Mouse (Mus musculus) olfactory bulb, adult 2 months (tissue): Measurements from ENCODE around the gene Olfr106-ps. TPM values are rescaled to one million over a fixed set of nuclear protein-coding genes. Genes with fewer than 3 reads are reported as not detected.

Experiments
- H3K27ac ChIP-seq: fragments of 200-500 bp; 2 replicates; pipeline ENCODE4 v1.5.1; 2012; ENCODE audit warnings: low read depth, low read length; ENCODE audit not compliant: insufficient read depth
- H3K4me1 ChIP-seq: fragments of 200-500 bp; 2 replicates; pipeline ENCODE4 v1.6.1; 2012; ENCODE audit warnings: low read length; ENCODE audit not compliant: control insufficient read depth, insufficient read depth
- H3K4me3 ChIP-seq: fragments of 200-500 bp; 2 replicates; pipeline ENCODE4 v1.5.1; 2012; ENCODE audit warnings: mild to moderate bottlenecking, low read depth, low read length, moderate library complexity; ENCODE audit not compliant: insufficient read depth
- CTCF ChIP-seq: fragments of 200-500 bp; IDR thresholded peaks from 2 replicates; pipeline ENCODE4 v1.5.1; 2012; ENCODE audit warnings: low read depth, mild to moderate bottlenecking, low read length, moderate library complexity; ENCODE audit not compliant: insufficient read depth
- POLR2A ChIP-seq: fragments of 200-500 bp; IDR thresholded peaks from 2 replicates; pipeline ENCODE4 v1.6.1; 2012; ENCODE audit warnings: mild to moderate bottlenecking, low read depth, low read length, moderate library complexity; ENCODE audit not compliant: insufficient read depth
- WGBS: fragments of 180-500 bp; shearing (Covaris S2); methylation state at CpG from one replicate; pipeline ENCODE4 v1.1.7; 2018; 5-methylcytosine and 5-hydroxymethylcytosine counted together
- polyA plus RNA-seq: library from polyadenylated mRNA; stranded (reverse); fragments of >200 nt; gene quantifications from 2 replicates; pipeline ENCODE4 v1.2.4, GENCODE M21; 2012; ENCODE audit warnings: low replicate concordance; ENCODE audit not compliant: missing spikeins, insufficient read depth, insufficient read length

The Olfr106-ps gene
- not detected in 2 replicates for polyA plus RNA-seq

- no peak for TF ChIP-seq CTCF
- no peak for TF ChIP-seq POLR2A
- no peak within 1 kb of the TSS for H3K27ac ChIP-seq
- no peaks in the 10 kb centered on the region for H3K4me1 ChIP-seq
- 73% methylated on average over 1 of the region's 1 CpGs for WGBS
- no peak within 1 kb of the TSS for H3K4me3 ChIP-seq
These were observed at the start of gene Olfr106-ps for GRCm38 (mm10) chr17:37390093-37390492. Gene Olfr106-ps (plus strand): TSS chr17:37390393.

- H3K4me3 ChIP-seq, result no peak within 1 kb of the TSS
- H3K4me1 ChIP-seq, result no peaks in the 10 kb centered on the region
- TF ChIP-seq CTCF (no peak), POLR2A (no peak)
- H3K27ac ChIP-seq, result no peak within 1 kb of the TSS
These were observed 30.9 kb upstream of the Olfr106-ps start, which contains the start of gene Olfr104-ps for GRCm38 (mm10) chr17:37359282-37359681. Gene Olfr104-ps (plus strand): TSS chr17:37359582.

- no peak for TF ChIP-seq POLR2A
- TF ChIP-seq CTCF, result no peak
These were observed 11.5 kb upstream of the Olfr106-ps start, which contains the start of gene Olfr105-ps for GRCm38 (mm10) chr17:37378733-37379132. Gene Olfr105-ps (plus strand): TSS chr17:37379033.

GRCm38 (mm10) chr17:37398926-37399325, 8.7 kb downstream of the Olfr106-ps start, which contains the start of gene Olfr107:
Gene Olfr107 (plus strand): TSS chr17:37399226.
- TF ChIP-seq POLR2A (no peak), CTCF (no peak)
- 82% methylated on average over 3 of the region's 3 CpGs for WGBS
- H3K4me1 ChIP-seq, result no peaks in the 10 kb centered on the region
- no peak within 1 kb of the TSS for H3K27ac ChIP-seq
- no peak within 1 kb of the TSS for H3K4me3 ChIP-seq

More at GRCm38 (mm10) chr17:37378733-37379132, 11.5 kb upstream of the Olfr106-ps start, which contains the start of gene Olfr105-ps:
- no peak within 1 kb of the TSS for H3K4me3 ChIP-seq
- H3K27ac ChIP-seq, result no peak within 1 kb of the TSS
- no peaks in the 10 kb centered on the region for H3K4me1 ChIP-seq

- no peaks in the 10 kb centered on the region for H3K4me1 ChIP-seq
- no peak overlapping the region for H3K4me3 ChIP-seq
- TF ChIP-seq POLR2A (no peak), CTCF (no peak)
- H3K27ac ChIP-seq, result no peak overlapping the region
These were observed 23.2 kb downstream of the Olfr106-ps start for GRCm38 (mm10) chr17:37413380-37413779.

- H3K27ac ChIP-seq, result no peak within 1 kb of the TSS
- 70% methylated on average over 1 of the region's 1 CpGs for WGBS
- TF ChIP-seq POLR2A (no peak), CTCF (no peak)
- no peak within 1 kb of the TSS for H3K4me3 ChIP-seq
- H3K4me1 ChIP-seq, result no peaks in the 10 kb centered on the region
These were observed 55.0 kb downstream of the Olfr106-ps start, which contains the start of gene Olfr108 for GRCm38 (mm10) chr17:37445180-37445579. Gene Olfr108 (plus strand): TSS chr17:37445480.

Other genes with a start within 250 kb of the Olfr106-ps start
- gene Olfr93, start 228.9 kb upstream of the Olfr106-ps start, polyA plus RNA-seq, result not detected in 2 replicates
- gene Ubd, start 196.5 kb upstream of the Olfr106-ps start, polyA plus RNA-seq, result not detected in 2 replicates
- not detected in 2 replicates for gene Olfr94, start 189.4 kb upstream of the Olfr106-ps start, polyA plus RNA-seq
- not detected in 2 replicates for gene Olfr95, start 177.3 kb upstream of the Olfr106-ps start, polyA plus RNA-seq
- gene Olfr96, start 170.2 kb upstream of the Olfr106-ps start, polyA plus RNA-seq, result not detected in 2 replicates
- gene Olfr97, start 153.1 kb upstream of the Olfr106-ps start, polyA plus RNA-seq, result not detected in 2 replicates
- not detected in 2 replicates for gene Olfr98, start 126.6 kb upstream of the Olfr106-ps start, polyA plus RNA-seq
- gene H2-M3, start 120.2 kb upstream of the Olfr106-ps start, polyA plus RNA-seq, result not detected in 2 replicates
- gene Olfr99, start 106.9 kb upstream of the Olfr106-ps start, polyA plus RNA-seq, result not detected in 2 replicates
- gene Olfr101, start 86.1 kb upstream of the Olfr106-ps start, polyA plus RNA-seq, result not detected in 2 replicates
- gene Olfr102, start 73.3 kb upstream of the Olfr106-ps start, polyA plus RNA-seq, result not detected in 2 replicates
- not detected in 2 replicates for gene Olfr103, start 50.7 kb upstream of the Olfr106-ps start, polyA plus RNA-seq
- gene Olfr104-ps, start 30.8 kb upstream of the Olfr106-ps start, polyA plus RNA-seq, result not detected in 2 replicates
- gene Olfr105-ps, start 11.4 kb upstream of the Olfr106-ps start, polyA plus RNA-seq, result not detected in 2 replicates
- not detected in 2 replicates for gene Olfr107, start 8.8 kb downstream of the Olfr106-ps start, polyA plus RNA-seq
- gene Olfr108, start 55.1 kb downstream of the Olfr106-ps start, polyA plus RNA-seq, result not detected in 2 replicates
- gene Olfr109, start 68.5 kb downstream of the Olfr106-ps start, polyA plus RNA-seq, result not detected in 2 replicates
- not detected in 2 replicates for gene H2-M2, start 93.2 kb downstream of the Olfr106-ps start, polyA plus RNA-seq
- not detected in 2 replicates for gene Olfr110, start 102.1 kb downstream of the Olfr106-ps start, polyA plus RNA-seq
- gene Olfr111, start 117.6 kb downstream of the Olfr106-ps start, polyA plus RNA-seq, result not detected in 2 replicates
- not detected in 2 replicates for gene Olfr112, start 179.1 kb downstream of the Olfr106-ps start, polyA plus RNA-seq
- not detected in 2 replicates for gene Olfr113, start 187.3 kb downstream of the Olfr106-ps start, polyA plus RNA-seq
- gene Olfr114, start 202.3 kb downstream of the Olfr106-ps start, polyA plus RNA-seq, result not detected in 2 replicates
- not detected in 2 replicates for gene Olfr115, start 236.7 kb downstream of the Olfr106-ps start, polyA plus RNA-seq
- not detected in 2 replicates for gene Olfr116, start 236.8 kb downstream of the Olfr106-ps start, polyA plus RNA-seq